Mouse (Mus musculus): ENCODE measurements around the gene Pax9.

GRCm38 (mm10) chr12:56689331-56689730, 2.2 kb upstream of the Pax9 start:
- TF ChIP-seq CTCF (IDR thresholded peaks at IDR 0.05; ENCODE audit: low read depth, low read length): no peak
- TF ChIP-seq GATA1 (IDR thresholded peaks at IDR 0.05; ENCODE audit: borderline replicate concordance, low read length): no peak
- TF ChIP-seq TAL1 (conservative IDR thresholded peaks at IDR 0.05; ENCODE audit: low read depth, low read length): no peak
- TF ChIP-seq POLR2AphosphoS5 (IDR thresholded peaks at IDR 0.05; ENCODE audit: insufficient replicate concordance, low read depth, low read length): no peak
- TF ChIP-seq GATA2 (IDR thresholded peaks at IDR 0.05; ENCODE audit: borderline replicate concordance, low read depth, low read length): no peak

Data from G1E (cell line).